Mouse (Mus musculus) left cerebral cortex, adult 11 months (tissue): Measurements from ENCODE around the gene Kmt2c.
"Not testable (repeated sequence)": the region's sequence is repeated elsewhere in the genome, so short reads cannot be mapped to it uniquely, and the experiment has no call there.

Experiments used
- DNase-seq: peaks from one replicate; pipeline ENCODE4 v3.0.0; 2022; ENCODE audit warnings: low spot score

Kmt2c gene

DNA sequence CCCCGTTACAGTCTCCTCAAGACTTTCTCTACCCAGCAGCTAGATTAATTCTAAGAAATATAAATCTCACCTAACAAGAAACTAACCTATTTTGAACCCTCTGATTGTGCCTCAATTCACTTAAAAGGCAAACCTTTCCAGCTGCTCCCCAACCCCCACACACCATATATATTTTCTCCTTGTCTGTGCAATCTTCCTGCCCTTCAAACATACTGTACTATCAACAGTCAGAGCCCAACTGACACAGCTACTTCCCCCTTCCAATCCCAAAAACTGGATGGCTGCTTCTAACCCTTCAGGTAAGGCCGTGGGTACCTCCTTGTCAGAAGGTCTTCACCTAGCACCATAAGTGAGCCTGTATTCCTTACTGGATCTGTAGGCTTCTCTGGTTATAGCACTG is 130.2 kb downstream of the Kmt2c start:
- DNase-seq, result no peak

DNA sequence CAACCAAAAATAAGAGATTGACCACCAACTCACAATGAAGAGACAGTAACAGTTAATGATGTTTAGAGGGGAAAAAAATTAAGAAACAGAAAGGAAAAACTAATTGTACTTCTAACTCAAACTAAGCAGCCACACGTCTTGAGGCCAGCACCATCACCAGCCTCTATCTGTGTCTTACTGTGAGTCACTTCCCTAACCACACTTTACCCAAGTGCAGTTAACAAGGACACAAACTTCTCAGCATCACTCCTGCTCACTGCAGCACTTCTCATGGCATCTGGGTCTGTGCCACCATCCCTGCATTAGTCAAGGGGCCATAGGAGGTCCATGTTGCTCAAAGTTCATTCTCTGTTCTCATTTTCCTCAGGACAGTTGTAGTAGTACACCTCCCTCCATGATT is 131.5 kb downstream of the Kmt2c start:
- DNase-seq, result no peak

DNA sequence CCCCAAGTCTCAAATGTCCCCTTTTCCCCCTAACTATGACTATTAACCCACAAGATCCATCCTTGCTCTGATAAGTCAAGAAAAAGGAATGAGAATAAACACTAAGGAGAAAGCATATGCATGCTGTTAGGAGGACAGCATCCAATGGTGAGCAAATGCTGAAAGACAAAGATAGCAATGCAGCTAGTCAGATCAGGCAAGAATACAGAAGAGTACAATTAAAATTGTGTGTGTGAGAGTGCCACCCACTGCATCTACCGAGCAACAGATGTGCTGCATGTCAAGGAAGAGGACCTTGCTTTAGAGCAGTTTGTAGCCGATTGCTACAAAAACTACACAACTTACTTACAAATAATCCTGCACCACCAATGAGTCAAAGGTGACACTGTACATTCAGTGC is 145.1 kb downstream of the Kmt2c start:
- DNase-seq, result no peak

DNA sequence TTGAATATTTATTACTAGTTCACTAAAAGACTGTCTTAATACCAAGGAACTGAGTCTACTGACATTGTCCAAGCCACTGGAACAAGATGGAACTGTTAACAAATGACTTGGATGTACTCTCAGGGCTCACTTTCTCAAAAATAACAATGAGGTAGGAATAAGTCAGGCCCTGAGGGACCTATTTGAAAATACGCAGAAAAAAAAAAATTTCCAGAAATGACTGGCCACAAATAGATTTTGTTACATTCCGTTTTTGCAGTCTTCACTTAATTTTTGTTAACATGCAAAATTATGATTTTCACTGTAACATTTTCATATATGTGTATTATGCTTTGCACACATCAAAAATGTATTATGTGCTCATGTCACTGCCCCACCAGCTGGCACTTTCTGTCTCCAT is 167.3 kb downstream of the Kmt2c start:
- no peak for DNase-seq

DNA sequence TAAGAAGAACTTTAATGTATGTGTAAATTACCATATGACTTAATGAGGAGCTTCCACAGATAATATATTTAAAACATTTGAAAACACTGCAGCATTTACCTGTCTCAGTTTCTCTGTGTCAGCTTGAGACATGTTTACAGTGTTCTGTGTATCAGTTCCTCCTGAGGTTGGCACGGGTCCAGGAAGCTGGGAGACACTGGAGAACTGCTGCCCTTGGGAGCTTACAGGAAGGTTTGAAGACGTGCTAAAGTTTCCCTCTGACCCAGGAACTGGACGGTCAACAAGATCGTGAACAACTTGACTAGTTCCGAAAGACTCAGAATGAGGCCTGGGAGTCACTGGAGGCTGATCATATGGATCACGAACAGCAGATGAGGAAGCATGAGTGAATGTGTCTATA is 184.7 kb downstream of the Kmt2c start:
- no peak for DNase-seq

DNA sequence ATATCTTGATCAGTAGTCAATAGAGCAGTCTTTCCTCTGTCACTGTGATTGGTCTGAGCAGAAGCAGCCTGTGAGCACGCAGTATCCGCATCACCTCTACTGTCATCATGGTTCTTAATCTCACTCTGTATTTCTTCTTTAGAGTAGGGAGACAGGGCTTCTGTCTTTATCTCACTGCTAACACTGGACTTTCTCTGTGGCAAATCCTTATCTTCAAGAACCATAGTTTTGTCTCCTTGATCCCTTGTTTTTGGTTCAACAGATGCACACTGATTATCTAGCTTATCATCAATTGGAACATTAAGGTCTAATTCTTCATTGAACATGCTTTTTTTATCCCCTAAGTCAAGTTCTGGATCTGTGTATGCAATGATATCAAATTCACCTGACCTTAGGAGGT is 188.4 kb downstream of the Kmt2c start:
- DNase-seq, result no peak

DNA sequence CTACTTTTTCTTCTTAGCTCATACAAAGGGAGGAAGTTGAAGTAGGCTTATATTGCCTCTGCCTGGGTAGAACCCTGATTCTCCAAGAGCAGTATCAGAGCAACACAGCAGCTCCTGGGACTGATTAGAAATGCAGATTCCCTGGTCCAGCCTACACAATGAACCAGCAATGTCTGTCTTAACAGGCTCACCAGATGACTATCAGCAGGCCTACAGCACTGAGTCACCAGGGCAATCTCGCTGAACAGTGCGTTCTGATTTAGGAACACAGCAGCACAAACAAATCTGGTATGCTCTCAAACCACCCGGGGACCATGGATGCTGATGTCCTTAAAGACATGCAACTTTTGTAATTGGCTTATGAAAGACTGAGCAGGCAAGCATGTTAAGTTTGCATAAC is 201.8 kb downstream of the Kmt2c start:
- DNase-seq, result peak; percentile 8

DNA sequence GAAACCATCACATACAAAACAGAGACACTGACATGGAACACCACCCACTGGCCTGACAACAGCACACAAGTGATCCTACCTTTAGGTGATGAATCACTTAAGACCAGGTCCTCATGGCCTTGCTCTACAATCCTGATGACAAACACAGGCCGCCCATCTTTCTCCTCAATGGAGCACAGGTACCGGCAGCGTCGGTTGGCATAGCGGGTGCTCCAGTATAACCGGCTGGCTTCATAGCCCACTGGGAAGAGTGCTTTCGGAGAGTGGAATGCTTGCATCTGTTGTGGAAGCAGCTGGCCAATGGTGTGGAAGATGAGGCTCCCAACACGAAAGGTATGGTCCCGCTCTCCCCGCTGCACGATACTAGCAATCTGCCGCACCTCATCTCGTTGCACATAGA is 214.6 kb downstream of the Kmt2c start:
- no peak for DNase-seq

DNA sequence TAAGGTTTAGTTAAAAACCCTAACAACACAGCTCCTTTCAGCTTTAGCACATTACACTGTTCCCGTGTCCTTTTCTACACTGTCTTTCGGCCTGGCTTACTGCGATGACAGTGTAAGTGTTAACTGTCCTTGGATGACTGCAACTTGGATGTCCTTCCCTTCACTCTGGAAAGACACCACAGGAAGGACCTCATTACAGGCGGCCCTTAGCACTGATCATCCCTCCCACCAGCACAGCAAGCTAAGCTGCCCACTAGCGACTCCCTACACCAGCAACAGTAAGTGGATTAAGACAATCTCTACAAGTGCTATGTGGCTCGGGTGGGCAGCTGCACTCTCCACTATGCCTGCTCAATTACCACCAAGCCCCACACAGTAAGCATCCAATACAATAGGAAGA is 222.2 kb downstream of the Kmt2c start:
- DNase-seq, result no peak

DNA sequence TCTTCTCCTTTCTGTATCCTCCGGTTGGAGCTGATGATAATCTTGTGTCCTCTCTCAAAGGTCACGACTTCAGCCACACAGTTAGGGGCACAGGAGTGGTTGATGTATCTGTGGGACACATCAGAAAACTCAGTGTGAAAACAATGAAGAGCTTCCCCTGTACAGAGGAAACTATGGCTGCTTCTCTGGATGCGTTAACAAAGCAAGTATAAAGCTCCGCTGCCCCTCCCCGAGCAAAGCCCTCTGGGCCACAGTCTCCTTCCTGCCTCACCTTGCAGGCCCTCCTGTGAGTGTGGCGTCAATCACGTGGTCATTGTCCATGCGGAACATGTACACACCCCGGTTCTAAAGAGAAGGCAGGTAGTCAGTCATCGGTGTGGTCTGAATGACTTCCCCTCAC is 223.0 kb downstream of the Kmt2c start:
- DNase-seq, result no peak

DNA sequence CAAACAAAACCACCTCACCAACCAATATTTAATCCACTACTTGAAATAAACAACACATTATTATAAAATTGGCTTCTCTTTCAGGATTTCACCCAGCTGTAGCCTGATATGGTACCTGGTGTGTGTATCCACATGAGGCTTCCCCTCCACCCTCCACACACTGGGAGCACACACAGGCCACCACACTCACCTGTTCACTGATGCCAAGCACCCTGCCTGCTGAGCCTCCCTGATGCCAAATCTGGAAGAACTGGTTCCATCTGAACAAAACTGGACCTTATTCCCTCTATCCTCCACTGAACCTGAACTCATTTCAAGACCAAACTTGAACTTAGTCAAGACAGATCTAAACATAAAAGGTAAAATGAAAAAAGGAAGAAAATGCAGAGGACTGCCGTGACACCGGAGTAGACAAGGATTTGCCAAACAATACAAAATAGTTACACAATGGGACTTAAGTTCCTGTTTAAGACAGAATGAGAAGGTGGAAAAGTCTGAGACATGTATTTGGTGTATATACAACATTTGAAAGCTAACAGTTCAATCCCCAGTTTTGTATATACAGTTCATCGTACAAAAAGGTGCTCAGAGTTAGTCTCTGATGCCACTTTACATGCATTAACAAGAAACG is 230.2 kb downstream of the Kmt2c start:
- no peak for DNase-seq

DNA sequence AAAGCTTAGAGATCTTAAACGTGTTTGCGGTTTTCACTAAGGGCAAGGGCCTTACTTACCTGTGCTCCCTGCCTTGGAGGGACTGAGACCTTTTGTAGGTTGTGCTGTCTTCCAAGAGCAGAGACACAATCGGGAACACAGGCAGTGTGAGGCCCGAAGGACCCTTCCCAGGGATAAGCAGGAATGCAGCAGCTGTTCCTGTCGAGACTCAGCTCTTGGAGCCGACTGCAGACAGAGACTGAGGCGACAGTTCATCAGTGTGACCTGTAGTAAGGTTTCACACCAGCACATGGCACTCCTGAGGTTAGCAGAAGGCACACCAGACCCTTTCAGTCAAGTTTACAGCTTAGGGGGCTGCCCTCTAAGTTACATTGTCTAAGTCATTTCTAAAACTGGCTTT is 236.3 kb downstream of the Kmt2c start:
- no peak for DNase-seq

DNA sequence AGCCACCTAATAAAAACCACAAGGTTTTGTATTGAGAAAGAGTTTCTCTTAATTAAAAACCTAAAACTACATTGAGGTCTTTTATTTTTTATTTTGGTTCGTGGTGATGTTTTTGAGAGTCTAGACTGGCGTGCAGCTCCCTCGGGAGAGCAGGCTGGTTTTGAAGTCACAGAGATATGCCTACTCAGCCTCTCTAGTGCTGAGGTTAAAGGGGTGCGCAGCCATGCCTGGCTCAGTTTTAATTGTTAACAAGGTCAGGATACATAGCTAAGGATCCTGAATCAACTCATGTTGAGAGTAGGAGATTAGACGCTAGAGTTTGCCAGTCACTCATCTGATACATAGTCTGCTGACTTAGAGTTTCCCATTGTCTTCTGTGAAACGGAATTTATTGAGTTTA is 237.1 kb downstream of the Kmt2c start:
- no peak for DNase-seq

DNA sequence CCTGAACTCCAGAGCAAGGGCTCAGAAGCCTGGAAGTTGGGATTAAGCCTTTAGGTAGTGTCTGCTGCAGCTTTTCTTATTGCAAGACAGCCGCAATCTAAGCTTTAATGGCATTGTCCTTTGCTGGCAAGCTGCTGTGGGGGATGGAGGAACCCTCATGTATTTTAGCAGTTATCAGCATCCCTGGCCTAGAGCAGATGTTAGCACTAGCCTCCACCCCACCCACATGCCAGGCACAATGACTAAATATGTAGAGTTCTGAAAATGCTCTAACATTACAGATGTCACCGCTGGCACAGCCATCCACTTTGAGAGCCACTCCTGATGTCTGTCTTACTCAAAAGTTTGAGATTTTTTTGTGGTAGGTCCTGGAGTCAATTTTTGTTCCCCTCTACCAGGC is 241.9 kb downstream of the Kmt2c start:
- peak; percentile 57 for DNase-seq

DNA sequence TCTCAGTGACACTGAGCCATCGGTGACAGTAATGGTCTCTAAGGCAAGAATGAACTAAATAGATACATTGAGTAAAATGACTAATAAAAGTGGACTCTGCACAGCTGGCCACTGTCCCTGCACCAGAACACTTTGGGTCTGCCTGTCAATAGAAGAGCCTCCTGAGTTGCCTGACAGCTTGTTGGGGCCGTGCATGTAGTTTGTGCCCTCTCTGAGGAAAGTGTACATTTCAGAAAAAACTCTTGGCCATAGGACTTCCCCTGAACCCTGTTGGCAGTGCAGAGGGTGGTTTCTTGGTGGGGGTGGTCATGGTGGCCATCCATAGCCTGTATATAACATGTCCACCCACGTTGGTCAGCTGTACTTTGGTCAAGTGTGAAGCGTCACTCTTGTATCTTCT is 244.1 kb downstream of the Kmt2c start:
- DNase-seq, result no peak

DNA sequence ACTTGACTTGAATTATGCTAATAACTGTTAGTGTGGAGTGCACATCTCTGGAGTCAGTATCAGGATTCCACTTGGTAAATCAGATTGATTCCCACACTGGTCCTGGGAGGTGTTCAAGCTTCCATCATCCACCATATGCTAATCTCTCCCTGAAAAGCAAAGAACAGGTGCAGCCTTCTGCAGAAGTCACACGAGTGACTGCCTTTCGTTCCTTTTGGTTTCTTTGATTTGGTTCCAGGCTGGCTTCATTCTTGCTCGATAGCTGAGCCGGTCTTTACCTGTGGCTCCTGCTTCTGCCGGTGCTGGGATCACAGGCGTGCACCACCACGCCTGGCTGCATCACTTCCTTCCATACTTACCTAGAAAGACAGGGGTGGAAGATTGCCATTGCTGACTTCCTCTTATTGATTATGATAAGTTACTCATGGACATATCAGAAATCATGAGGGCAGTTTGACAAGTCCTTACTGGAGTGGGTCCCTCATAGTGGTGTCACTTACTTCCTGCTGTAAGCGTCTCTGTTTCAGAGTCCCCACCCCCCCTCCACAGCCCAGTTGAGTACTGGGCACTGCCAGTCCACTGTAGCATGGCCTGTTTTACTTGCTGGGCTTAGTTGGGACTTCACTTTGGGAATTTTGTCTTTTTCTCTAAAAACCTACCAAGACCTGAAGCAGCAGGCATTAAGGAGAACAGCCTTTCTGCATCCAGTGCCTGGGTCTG is 245.6 kb downstream of the Kmt2c start:
- no peak for DNase-seq

DNA sequence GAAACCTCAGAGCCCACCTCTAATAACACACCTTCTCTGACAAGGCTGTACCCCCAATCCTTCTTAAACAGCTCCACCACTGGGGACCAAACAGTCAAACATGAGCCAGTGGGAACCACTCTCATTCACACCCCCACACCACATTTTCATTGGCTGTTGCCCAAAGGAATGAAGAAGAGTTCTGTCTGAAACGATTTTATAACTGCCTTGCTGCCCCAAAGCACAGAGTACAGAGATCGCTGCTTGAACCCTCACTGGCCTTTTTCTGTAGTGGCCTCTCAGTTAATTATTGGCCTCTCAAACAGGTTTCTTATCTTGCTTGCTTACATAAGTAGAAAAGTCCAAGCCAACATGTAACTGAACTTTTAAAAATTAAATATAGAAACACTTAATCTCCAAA is 246.2 kb downstream of the Kmt2c start:
- DNase-seq, result no peak

DNA sequence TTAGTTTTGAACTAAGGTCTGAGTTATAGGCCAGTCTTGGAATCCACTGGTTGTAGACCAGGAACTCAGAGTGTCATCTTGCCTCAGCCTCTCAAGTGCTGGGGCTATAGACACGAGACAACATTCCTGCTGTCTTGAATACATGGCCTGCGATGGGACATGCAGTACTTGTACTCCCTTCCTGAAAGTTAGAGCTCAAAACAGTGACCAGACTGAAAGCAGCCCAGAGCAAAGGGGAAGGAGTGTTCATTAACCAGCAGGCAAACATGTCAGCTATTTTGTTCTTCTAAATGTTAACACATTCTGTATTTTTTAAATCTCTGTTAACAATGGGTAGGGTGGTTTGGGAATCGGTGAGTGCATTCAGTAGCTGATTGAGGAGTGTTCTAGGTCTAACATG is 251.5 kb downstream of the Kmt2c start:
- no peak for DNase-seq

DNA sequence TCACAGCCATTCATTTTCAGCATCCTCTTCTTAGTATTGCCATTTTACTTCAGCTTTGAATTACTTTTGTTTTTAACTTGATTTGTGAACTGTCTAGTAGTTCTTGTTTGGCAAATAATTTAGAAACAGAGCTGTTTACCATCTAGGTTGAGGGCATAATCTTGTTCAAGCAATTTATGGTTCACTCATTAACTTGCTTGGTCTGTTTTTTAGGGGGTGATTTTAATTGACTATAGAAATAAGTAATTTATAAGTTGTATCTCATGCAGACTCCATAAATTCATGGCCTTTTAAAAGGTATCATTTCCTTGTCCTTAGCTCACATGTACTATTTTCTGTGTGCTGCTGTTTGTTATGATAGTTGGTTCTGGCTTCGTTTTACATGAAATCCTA is 252.1 kb downstream of the Kmt2c start:
- DNase-seq, result no peak

DNA sequence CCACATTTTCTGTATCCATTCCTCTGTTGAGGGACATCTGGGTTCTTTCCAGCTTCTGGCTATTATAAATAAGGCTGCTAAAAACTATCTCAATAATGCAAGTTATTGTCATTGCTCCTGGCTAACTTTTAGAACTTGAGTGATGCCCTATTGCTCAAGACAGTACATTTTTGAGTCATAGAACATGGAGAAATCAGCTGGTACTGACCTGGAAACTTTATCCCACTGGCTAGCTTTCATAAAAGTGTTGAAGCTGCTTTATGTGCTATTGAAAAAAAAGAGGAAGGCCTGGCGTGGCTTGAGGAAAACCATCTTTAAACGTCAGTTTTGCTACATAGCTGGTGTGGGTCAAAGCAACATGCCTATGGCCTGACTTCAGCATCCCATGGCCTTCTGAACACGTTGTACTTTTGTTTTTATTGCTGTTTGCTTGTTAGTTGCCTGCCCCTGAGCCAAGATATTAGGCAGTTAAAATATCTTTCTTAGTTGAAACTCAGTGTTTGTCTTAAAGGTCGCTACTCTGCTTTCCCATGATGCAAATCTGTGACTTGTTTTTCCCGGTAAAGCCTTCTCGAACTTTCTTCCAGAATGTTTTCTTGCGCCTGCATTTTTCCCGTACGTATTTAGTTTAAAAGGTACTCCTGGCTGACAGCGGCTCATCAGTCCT is 252.6 kb downstream of the Kmt2c start:
- DNase-seq, result no peak

DNA sequence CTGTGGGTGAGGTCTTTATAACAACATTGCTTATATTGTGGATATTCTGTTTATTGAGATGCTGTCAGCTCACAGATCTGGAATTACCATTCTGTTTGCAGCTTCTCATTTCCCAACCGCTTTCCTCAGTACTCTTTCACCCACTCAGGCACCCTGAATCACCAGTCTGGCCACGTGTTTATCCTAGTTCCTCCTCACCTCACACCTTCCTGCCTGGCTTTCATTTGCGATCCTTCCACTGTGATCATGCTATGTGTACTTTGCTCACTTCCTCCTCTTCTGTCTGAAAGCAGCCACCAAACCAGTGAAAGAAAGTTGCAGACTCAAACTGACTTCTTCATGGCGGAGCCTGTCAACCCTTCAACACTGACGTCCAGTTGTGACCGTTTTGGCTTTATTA is 255.5 kb downstream of the Kmt2c start:
- DNase-seq, result no peak

DNA sequence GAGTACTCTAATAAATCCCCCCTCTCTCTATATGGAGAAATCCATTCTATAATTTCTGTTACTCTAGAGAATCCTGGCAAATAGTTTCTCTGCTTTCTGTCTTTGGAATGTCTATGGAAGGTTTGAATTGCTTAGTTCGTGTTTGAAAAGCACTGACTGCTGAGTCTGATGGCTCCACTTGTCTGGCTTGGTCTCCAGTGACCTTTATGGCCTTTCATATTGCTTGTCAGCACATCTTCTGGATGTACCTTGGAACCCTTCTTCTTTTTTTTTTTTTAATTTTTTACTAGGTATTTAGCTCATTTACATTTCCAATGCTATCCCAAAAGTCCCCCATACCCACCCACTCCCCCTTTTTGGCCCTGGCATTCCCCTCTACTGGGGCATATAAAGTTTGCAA is 274.2 kb downstream of the Kmt2c start:
- DNase-seq, result not testable (repeated sequence)
